Mouse (Mus musculus) CH12.LX (cell line): ENCODE measurements at regions not wholly inside any gene's neighbourhood (a gene's known extent, or its start where the extent isn't known, plus 50 kb on each side); places are given as distances from the start of the nearest gene placed in this dataset.

Experiments used
- DNase-seq: peaks from one replicate; pipeline ENCODE4 v3.0.0-alpha.2; 2013; ENCODE audit errors: extremely low read depth
- H3K27ac ChIP-seq: 2 replicates; pipeline ENCODE4 v1.5.1; 2012; ENCODE audit warnings: low read depth, mild to moderate bottlenecking, control low read depth, moderate library complexity; ENCODE audit not compliant: insufficient read depth
- H3K27me3 ChIP-seq: replicated peaks from 2 replicates; pipeline ENCODE3; 2012; ENCODE audit warnings: inconsistent platforms
- H3K36me3 ChIP-seq, 2 experiments: replicated peaks in 1 of 2; 2 replicates each; pipeline versions ENCODE3 to v1.6.1; 2012; ENCODE audit warnings: inconsistent platforms in 1 of 2, low read length in 1 of 2, mild to moderate bottlenecking in 1 of 2, mixed read lengths in 1 of 2, moderate library complexity in 1 of 2; ENCODE audit not compliant: control insufficient read depth in 1 of 2, insufficient read depth in 1 of 2
- H3K4me1 ChIP-seq, 2 experiments: 2 replicates each; pipeline ENCODE4 v1.6.1; 2012; ENCODE audit warnings: inconsistent platforms in 1 of 2, moderate library complexity in 1 of 2; ENCODE audit not compliant: insufficient read depth in 2 of 2, control insufficient read depth in 1 of 2
- H3K4me2 ChIP-seq: 2 replicates; pipeline ENCODE4 v1.6.1; 2012; ENCODE audit warnings: low read depth, mild to moderate bottlenecking, control low read depth; ENCODE audit not compliant: poor library complexity, insufficient read depth, severe bottlenecking
- H3K4me3 ChIP-seq, 3 experiments: fragments of 150-350 bp in 1 of 3; sonication (generic) in 1 of 3; replicated peaks in 1 of 3; 2 replicates each; pipeline versions ENCODE3 to v1.5.1; 2011 to 2012; ENCODE audit warnings: low read depth in 2 of 3, low read length in 2 of 3, mild to moderate bottlenecking in 2 of 3, moderate library complexity in 2 of 3, control low read depth in 1 of 3, improper control_type of control experiment in 1 of 3, inconsistent platforms in 1 of 3, mixed read lengths in 1 of 3; ENCODE audit not compliant: poor library complexity in 1 of 3
- H3K79me2 ChIP-seq: replicated peaks from 2 replicates; pipeline ENCODE4 v1.6.1; 2012; ENCODE audit warnings: mild to moderate bottlenecking, moderate library complexity; ENCODE audit not compliant: control insufficient read depth, poor library complexity, insufficient read depth, severe bottlenecking; ENCODE audit errors: extremely low read depth
- H3K9ac ChIP-seq: 2 replicates; pipeline ENCODE4 v1.6.1; 2012; ENCODE audit warnings: low read depth, mild to moderate bottlenecking, control low read depth, moderate library complexity; ENCODE audit not compliant: insufficient read depth
- H3K9me3 ChIP-seq: replicated peaks from 2 replicates; pipeline ENCODE3; 2012; ENCODE audit warnings: low read length, inconsistent platforms, mixed read lengths
- BHLHE40 ChIP-seq: IDR thresholded peaks from 2 replicates; pipeline ENCODE4 v1.6.1; 2011; ENCODE audit warnings: mild to moderate bottlenecking, low read depth, low read length, improper control_type of control experiment
- CHD2 ChIP-seq: IDR thresholded peaks from 2 replicates; pipeline ENCODE4 v1.6.1; 2011; ENCODE audit warnings: low read length, improper control_type of control experiment
- CTCF ChIP-seq, 2 experiments: IDR thresholded peaks in 1 of 2; conservative IDR thresholded peaks in 1 of 2; 2 replicates each; pipeline ENCODE4 v1.5.1; 2011 to 2012; ENCODE audit warnings: low read depth in 2 of 2, low read length in 2 of 2, improper control_type of control experiment in 1 of 2, inconsistent platforms in 1 of 2, mild to moderate bottlenecking in 1 of 2, moderate library complexity in 1 of 2
- E2F4 ChIP-seq: IDR thresholded peaks from 2 replicates; pipeline ENCODE4 v1.6.1; 2011; ENCODE audit warnings: low read depth, low read length, improper control_type of control experiment; ENCODE audit not compliant: insufficient replicate concordance
- EP300 ChIP-seq: IDR thresholded peaks from 2 replicates; pipeline ENCODE4 v1.6.1; 2011; ENCODE audit warnings: low read length, improper control_type of control experiment
- GABPA ChIP-seq: IDR thresholded peaks from 2 replicates; pipeline ENCODE4 v1.6.1; 2012; ENCODE audit warnings: low read depth, low read length, improper control_type of control experiment, inconsistent platforms; ENCODE audit not compliant: insufficient replicate concordance
- HCFC1 ChIP-seq: IDR thresholded peaks from 2 replicates; pipeline ENCODE4 v1.6.1; 2012; ENCODE audit warnings: low read depth, mild to moderate bottlenecking, inconsistent platforms, low read length, improper control_type of control experiment
- JUN ChIP-seq: IDR thresholded peaks from 2 replicates; pipeline ENCODE4 v1.6.1; 2011; ENCODE audit warnings: low read depth, mild to moderate bottlenecking, low read length, improper control_type of control experiment, moderate library complexity; ENCODE audit not compliant: insufficient read depth
- JUND ChIP-seq: conservative IDR thresholded peaks from 2 replicates; pipeline ENCODE4 v1.6.1; 2011; ENCODE audit warnings: low read depth, low read length, improper control_type of control experiment
- MAX ChIP-seq: IDR thresholded peaks from 2 replicates; pipeline ENCODE4 v1.6.1; 2011; ENCODE audit warnings: low read length, improper control_type of control experiment
- MAZ ChIP-seq: IDR thresholded peaks from 2 replicates; pipeline ENCODE4 v1.6.1; 2012; ENCODE audit warnings: low read depth, mild to moderate bottlenecking, inconsistent platforms, low read length, improper control_type of control experiment, moderate library complexity
- MEF2A ChIP-seq: IDR thresholded peaks from 2 replicates; pipeline ENCODE4 v1.6.1; 2014; ENCODE audit warnings: low read depth, mild to moderate bottlenecking, inconsistent platforms, low read length, improper control_type of control experiment, borderline replicate concordance
- MXI1 ChIP-seq: IDR thresholded peaks from 2 replicates; pipeline ENCODE4 v1.6.1; 2011; ENCODE audit warnings: mild to moderate bottlenecking, low read depth, low read length, improper control_type of control experiment
- NELFE ChIP-seq: IDR thresholded peaks from 2 replicates; pipeline ENCODE4 v1.6.1; 2011; ENCODE audit warnings: low read depth, low read length, improper control_type of control experiment
- NRF1 ChIP-seq: IDR thresholded peaks from 2 replicates; pipeline ENCODE4 v1.6.1; 2014; ENCODE audit warnings: low read depth, mild to moderate bottlenecking, inconsistent platforms, low read length, improper control_type of control experiment, moderate library complexity
- RAD21 ChIP-seq: IDR thresholded peaks from 2 replicates; pipeline ENCODE4 v1.6.1; 2011; ENCODE audit warnings: low read depth, mild to moderate bottlenecking, low read length, improper control_type of control experiment, moderate library complexity
- RCOR1 ChIP-seq: conservative IDR thresholded peaks from 2 replicates; pipeline ENCODE4 v1.6.1; 2012; ENCODE audit warnings: low read depth, mild to moderate bottlenecking, inconsistent platforms, low read length, improper control_type of control experiment
- SIN3A ChIP-seq: IDR thresholded peaks from 2 replicates; pipeline ENCODE4 v1.6.1; 2012; ENCODE audit warnings: low read length, improper control_type of control experiment, inconsistent platforms
- TCF12 ChIP-seq: IDR thresholded peaks from 2 replicates; pipeline ENCODE4 v1.6.1; 2014; ENCODE audit warnings: low read depth, mild to moderate bottlenecking, inconsistent platforms, low read length, improper control_type of control experiment
- USF1 ChIP-seq: IDR thresholded peaks from 2 replicates; pipeline ENCODE4 v1.6.1; 2014; ENCODE audit warnings: low read depth, mild to moderate bottlenecking, inconsistent platforms, low read length, improper control_type of control experiment
- USF2 ChIP-seq: conservative IDR thresholded peaks from 2 replicates; pipeline ENCODE4 v1.6.1; 2011; ENCODE audit warnings: low read depth, low read length, improper control_type of control experiment
- ZC3H11A ChIP-seq: IDR thresholded peaks from 2 replicates; pipeline ENCODE4 v1.6.1; 2012; ENCODE audit warnings: low read depth, mild to moderate bottlenecking, inconsistent platforms, low read length, improper control_type of control experiment
- ZMIZ1 ChIP-seq: IDR thresholded peaks from 2 replicates; pipeline ENCODE4 v1.6.1; 2012; ENCODE audit warnings: low read depth, mild to moderate bottlenecking, inconsistent platforms, low read length, improper control_type of control experiment
- dilution Hi-C: fragments of 300-500 bp; cut with MboI; formaldehyde crosslinking; loops from 2 replicates; pipeline ENCODE4 v1.14.3; 2020; ENCODE audit warnings: low sequenced_read_pairs; ENCODE audit not compliant: extremely low pct_unique_long_range_greater_than_20kb, extremely low pct_ligation_motif_present
- in situ Hi-C: fragments of 300-500 bp; cut with MboI; formaldehyde crosslinking; loops from 3 replicates; pipeline ENCODE4 v1.14.3; 2019; ENCODE audit warnings: low sequenced_read_pairs, low pct_ligation_motif_present, low pct_unique_long_range_greater_than_20kb, mixed read lengths

GRCm38 (mm10) chr16:76483419-76483818 lies 109.8 kb upstream of the Nrip1 start:
- H3K4me3 ChIP-seq, result no peak overlapping the region
- no peaks in the 10 kb centered on the region for H3K4me1 ChIP-seq
- no peaks in the 10 kb centered on the region for H3K27me3 ChIP-seq
- dilution Hi-C loops, result no loop called here
- in situ Hi-C loops, result no loop called here
- H3K27ac ChIP-seq, result no peak overlapping the region
- no peak overlapping the region for H3K4me2 ChIP-seq
- no peak overlapping the region for H3K9ac ChIP-seq
- TF ChIP-seq ZMIZ1, result no peak
- no peak for TF ChIP-seq MAZ
- no peak for TF ChIP-seq TCF12
- TF ChIP-seq JUND, result no peak
- TF ChIP-seq USF1, result no peak
- TF ChIP-seq BHLHE40, result no peak
- no peak for TF ChIP-seq MEF2A
- no peak for TF ChIP-seq NELFE
- TF ChIP-seq RAD21, result no peak
- no peak for TF ChIP-seq ZC3H11A
- no peak for TF ChIP-seq USF2
- no peak for TF ChIP-seq SIN3A
- H3K79me2 ChIP-seq, result no peaks in the 10 kb centered on the region
- DNase-seq, result no peak
- peaks cover 63% of the 10 kb centered on the region for H3K9me3 ChIP-seq
- no peaks in the 10 kb centered on the region for H3K36me3 ChIP-seq

DNA sequence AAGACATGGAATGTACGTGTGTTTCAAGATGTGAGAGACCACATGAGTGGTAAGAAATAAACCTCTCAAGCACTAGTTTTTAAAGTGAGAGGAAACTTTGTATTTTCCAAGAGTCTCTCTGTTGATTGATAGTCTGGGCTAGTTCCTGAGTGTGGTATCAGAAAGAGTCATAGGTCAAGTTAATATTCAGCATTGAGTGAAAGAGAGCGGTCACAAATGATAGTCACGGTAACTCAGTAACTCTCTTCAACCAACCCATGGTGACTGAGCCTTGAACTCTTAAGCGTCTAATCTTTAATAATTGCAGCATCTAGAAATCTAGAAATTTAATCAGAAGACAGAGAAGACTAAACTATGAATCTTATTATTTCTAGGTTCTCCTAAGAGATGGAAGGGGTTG lies 108.3 kb upstream of the Nrip1 start:
- no peak for TF ChIP-seq HCFC1
- no peak for TF ChIP-seq RCOR1
- TF ChIP-seq CHD2, result no peak
- no peak for TF ChIP-seq NELFE
- TF ChIP-seq CTCF (conservative IDR thresholded peaks at IDR 0.05 in 1 of 2, IDR thresholded peaks at IDR 0.05 in 1 of 2; ENCODE audit: low read depth in 2 of 2, low read length in 2 of 2), result no peak
- TF ChIP-seq MEF2A, result no peak
- no peak for TF ChIP-seq NRF1
- TF ChIP-seq EP300, result no peak
- no peak for TF ChIP-seq MAX
- no peak for TF ChIP-seq BHLHE40
- TF ChIP-seq E2F4, result no peak
- TF ChIP-seq GABPA, result no peak
- TF ChIP-seq MXI1, result no peak
- no peak for TF ChIP-seq JUND
- no peak for TF ChIP-seq ZC3H11A
- TF ChIP-seq JUN, result no peak
- TF ChIP-seq, all 38 proteins: peak for 0

More for the DNA sequence above, 108.3 kb upstream of the Nrip1 start:
- Histone ChIP-seq H3K4me1 (no peaks in the 10 kb centered on the region), H3K27me3 (no peaks in the 10 kb centered on the region), H3K4me2 (no peak overlapping the region), H3K36me3 (no peaks in the 10 kb centered on the region), H3K4me3 (no peak overlapping the region), H3K79me2 (no peaks in the 10 kb centered on the region), H3K27ac (no peak overlapping the region), H3K9me3 (peaks cover 71% of the 10 kb centered on the region), H3K9ac (no peak overlapping the region)
- in situ Hi-C loops, result no loop called here
- dilution Hi-C loops, result no loop called here
- DNase-seq, result no peak
